Mouse (Mus musculus) urinary bladder, postnatal 10 days (tissue): ENCODE measurements around the gene Acot12.

Experiments used
- DNase-seq: peaks from one replicate; pipeline ENCODE4 v3.0.0; 2022; ENCODE audit warnings: low spot score

Gene Acot12

DNA sequence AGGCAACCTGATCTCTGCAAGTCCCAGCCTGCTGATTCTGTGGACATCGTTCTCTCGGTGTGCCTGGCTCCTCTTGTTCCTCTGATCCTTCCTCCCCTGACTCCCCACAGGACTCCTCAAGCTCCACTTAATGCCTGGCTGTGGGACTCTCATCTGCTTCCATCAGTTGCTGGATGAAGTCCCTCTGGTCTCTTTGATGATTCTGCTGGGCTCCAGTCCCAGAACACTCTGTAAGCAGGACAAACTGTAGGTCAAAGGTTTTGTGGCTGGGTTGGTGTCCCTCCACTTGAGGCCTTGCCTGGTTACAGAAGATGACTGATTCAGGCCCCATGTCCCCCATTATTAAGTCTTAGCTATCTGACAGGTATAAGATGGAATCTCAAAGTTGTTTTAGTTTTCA, 84.8 kb downstream of the Acot12 start:
- DNase-seq: no peak

- no peak for DNase-seq
Measured at GRCm38 (mm10) chr13:91827876-91828275, 86.6 kb downstream of the Acot12 start.
